Mouse (Mus musculus): ENCODE results near the gene Trim25. TPM values are rescaled to one million over a fixed set of nuclear protein-coding genes. Genes with fewer than 3 reads are reported as not detected.

Gene Trim25
- polyA plus RNA-seq (2021) = 12.9 TPM

- no peaks in the 10 kb centered on the region for H3K27me3 ChIP-seq
- in situ Hi-C loops (cut with MboI; ENCODE audit: low pct_unique_long_range_greater_than_20kb) = no loop called here
- POLR2A ChIA-PET = no interaction called here
- TF ChIP-seq CTCF (IDR thresholded peaks at IDR 0.05) = no peak
- ATAC-seq (peak; percentile 66), DNase-seq (ENCODE audit: low read depth, low spot score) (no peak)
- CTCF ChIA-PET = interaction anchor here (1.1 to 1.4 kb wide), 2 partner anchors 16 to 18 kb away, joined by 3 to 4 read pairs; no protein-coding TSS in a partner anchor
Measured at GRCm38 (mm10) chr11:88998974-88999722, at the start of gene Trim25. TSS of gene Trim25 (plus strand) at chr11:88999376.

DNA sequence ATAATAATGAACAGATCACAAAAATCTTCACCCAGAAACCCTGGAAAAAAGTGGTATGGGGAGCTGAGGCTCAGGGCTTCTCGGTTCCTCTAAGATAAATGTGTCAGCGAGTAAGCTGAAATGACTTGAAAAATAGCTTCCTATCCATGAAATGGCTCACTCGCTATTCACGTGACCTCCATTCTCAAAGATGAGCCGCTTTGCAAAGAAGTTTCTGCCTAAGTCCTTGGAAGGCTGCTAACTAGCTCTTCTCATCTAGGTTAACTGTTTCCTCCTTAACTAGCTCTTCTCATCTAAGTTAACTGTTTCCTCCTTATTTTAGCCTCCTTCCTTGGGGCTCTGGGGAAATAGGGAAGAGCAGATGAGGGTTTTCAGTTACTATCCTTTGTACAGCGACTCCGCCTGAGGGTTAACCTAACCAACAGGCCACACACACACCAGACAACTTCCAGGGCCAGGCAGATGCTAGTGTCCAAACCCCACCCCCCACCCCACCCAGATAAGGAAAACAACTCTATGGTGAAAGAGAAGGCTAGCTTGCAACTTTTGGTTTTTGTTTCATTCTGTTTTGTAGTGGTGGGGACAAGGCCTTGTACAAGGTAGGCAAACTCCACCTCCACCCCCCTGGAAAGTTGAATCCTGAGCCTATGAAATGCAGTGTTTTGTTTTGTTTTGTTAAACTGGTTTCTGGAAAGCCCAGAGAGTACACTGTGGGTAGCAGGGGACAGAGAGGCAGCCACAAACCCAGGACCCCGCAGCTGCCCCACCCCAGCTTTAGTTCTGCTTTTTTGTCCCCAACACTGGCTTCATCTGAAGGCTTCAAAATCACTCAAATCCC lies 49.2 kb upstream of the Trim25 start:
- ChIA-PET CTCF (no interaction called here), POLR2A (no interaction called here)
- in situ Hi-C loops (cut with MboI; ENCODE audit: low pct_unique_long_range_greater_than_20kb) = loop anchor here (5.0 kb wide), 2 partner anchors 43 to 98 kb away; no protein-coding TSS in a partner anchor
- TF ChIP-seq CTCF (IDR thresholded peaks at IDR 0.05) = no peak
- no peak for ATAC-seq
- no peaks in the 10 kb centered on the region for H3K27me3 ChIP-seq
- DNase-seq (ENCODE audit: low read depth, low spot score) = no peak

GRCm38 (mm10) chr11:88950640-88951250 lies 48.4 kb upstream of the Trim25 start:
- DNase-seq (ENCODE audit: low read depth, low spot score) (no peak), ATAC-seq (no peak)
- in situ Hi-C loops (cut with MboI; ENCODE audit: low pct_unique_long_range_greater_than_20kb) = loop anchor here (5.0 kb wide), 1 partner anchor 43 kb away; no protein-coding TSS in a partner anchor
- no peak for TF ChIP-seq CTCF (IDR thresholded peaks at IDR 0.05)
- ChIA-PET CTCF (no interaction called here), POLR2A (no interaction called here)
- no peaks in the 10 kb centered on the region for H3K27me3 ChIP-seq

GRCm38 (mm10) chr11:88951576-88951975 lies 47.6 kb upstream of the Trim25 start:
- in situ Hi-C loops (cut with MboI; ENCODE audit: low pct_unique_long_range_greater_than_20kb) = loop anchor here (5.0 kb wide), 1 partner anchor 44 kb away; no protein-coding TSS in a partner anchor
- POLR2A ChIA-PET = no interaction called here
- no peaks in the 10 kb centered on the region for H3K27me3 ChIP-seq
- no peak for DNase-seq (ENCODE audit: low read depth, low spot score)
- TF ChIP-seq CTCF (IDR thresholded peaks at IDR 0.05) = no peak
- no peak for ATAC-seq
- CTCF ChIA-PET = no interaction called here

DNA sequence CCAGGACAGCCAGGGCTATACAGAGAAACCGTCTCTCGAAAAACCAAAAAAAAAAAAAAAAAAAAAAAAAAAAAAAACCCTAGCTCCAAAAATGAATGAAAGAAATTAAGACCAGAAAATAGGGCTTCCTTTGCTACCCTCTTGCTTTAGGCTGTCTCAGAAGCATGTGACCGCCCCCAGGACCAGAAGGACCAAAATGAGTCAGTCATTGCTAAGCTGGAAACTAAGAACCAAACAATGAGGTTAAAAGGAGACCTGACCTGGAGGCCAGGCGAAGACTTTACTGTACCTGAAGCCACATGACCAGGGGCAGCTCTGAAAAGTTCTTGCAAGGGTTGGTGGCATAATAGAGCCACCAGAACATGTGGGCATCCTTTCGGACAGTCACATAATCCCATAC lies 47.1 kb upstream of the Trim25 start:
- no peak for TF ChIP-seq CTCF (IDR thresholded peaks at IDR 0.05)
- ChIA-PET POLR2A (interaction anchor here (0.6 kb wide), 1 partner anchor 26 kb away, joined by 9 read pairs; no protein-coding TSS in a partner anchor), CTCF (no interaction called here)
- ATAC-seq = no peak
- DNase-seq (ENCODE audit: low read depth, low spot score) = no peak
- no peaks in the 10 kb centered on the region for H3K27me3 ChIP-seq
- in situ Hi-C loops (cut with MboI; ENCODE audit: low pct_unique_long_range_greater_than_20kb) = loop anchor here (5.0 kb wide), 1 partner anchor 45 kb away; no protein-coding TSS in a partner anchor

GRCm38 (mm10) chr11:88953582-88953981 lies 45.6 kb upstream of the Trim25 start:
- ChIA-PET POLR2A (interaction anchor here (0.8 to 1.1 kb wide), 2 partner anchors 11 to 43 kb away, joined by 3 read pairs; no protein-coding TSS in a partner anchor), CTCF (interaction anchor here (1.0 to 1.6 kb wide), 2 partner anchors 24 to 105 kb away, joined by 4 read pairs; no protein-coding TSS in a partner anchor)
- no peak for TF ChIP-seq CTCF (IDR thresholded peaks at IDR 0.05)
- no peaks in the 10 kb centered on the region for H3K27me3 ChIP-seq
- ATAC-seq (no peak), DNase-seq (ENCODE audit: low read depth, low spot score) (no peak)
- in situ Hi-C loops (cut with MboI; ENCODE audit: low pct_unique_long_range_greater_than_20kb) = loop anchor here (5.0 kb wide), 1 partner anchor 46 kb away; no protein-coding TSS in a partner anchor

- DNase-seq (ENCODE audit: low read depth, low spot score) (no peak), ATAC-seq (peak; percentile 77)
- no peak for TF ChIP-seq CTCF (IDR thresholded peaks at IDR 0.05)
- in situ Hi-C loops (cut with MboI; ENCODE audit: low pct_unique_long_range_greater_than_20kb) = loop anchor here (5.0 kb wide), 1 partner anchor 48 kb away; no protein-coding TSS in a partner anchor
- POLR2A ChIA-PET = interaction anchor here (0.6 to 1.6 kb wide), 4 partner anchors 12 to 106 kb away, joined by 4 read pairs; no protein-coding TSS in a partner anchor
- no peaks in the 10 kb centered on the region for H3K27me3 ChIP-seq
- CTCF ChIA-PET = interaction anchor here (0.8 to 2.9 kb wide), 6 partner anchors 12 to 50 kb away, joined by 3 to 9 read pairs (median 4); no protein-coding TSS in a partner anchor
Measured at GRCm38 (mm10) chr11:88954803-88955202, 44.4 kb upstream of the Trim25 start.

DNA sequence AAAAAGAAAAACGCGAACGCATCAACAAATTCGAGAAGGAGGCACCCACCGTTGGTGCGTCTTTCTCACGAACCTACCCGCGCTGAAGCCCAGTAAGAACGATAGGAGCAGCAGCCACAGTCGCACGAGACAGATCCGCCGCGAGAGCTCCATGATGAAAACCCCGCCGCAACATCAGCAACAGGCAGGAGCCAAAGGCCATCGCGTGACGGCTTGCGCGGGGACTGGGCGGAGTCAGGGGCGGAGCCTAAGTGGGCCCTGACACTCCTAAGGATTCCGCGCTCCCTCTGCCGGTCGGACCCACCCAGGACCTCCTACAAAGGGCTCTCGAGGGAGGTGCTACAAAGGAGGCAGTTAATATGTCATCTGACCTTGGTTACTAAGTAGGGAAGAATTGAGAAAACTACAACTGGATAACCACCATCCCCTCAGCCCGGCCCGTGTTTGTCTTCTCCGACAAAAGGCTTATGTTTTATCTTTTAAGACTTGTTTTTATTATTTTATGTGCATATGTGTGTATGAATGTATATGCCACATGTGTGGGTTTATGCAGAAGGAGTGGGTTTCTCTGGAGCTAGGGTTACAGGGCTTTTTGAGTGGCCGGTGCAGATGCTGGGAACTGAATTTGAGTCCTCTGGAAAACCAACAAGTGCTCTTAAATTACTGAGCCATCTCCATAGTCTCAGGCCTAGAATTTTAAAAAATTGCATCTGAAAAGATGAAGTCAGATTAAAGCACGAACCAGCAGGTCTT lies 43.8 kb upstream of the Trim25 start, which contains the start of gene Scpep1:
Gene Scpep1, minus strand, starts transcription at position 249 of the 753 bp plus-strand sequence.
- TF ChIP-seq CTCF (IDR thresholded peaks at IDR 0.05) = peak; percentile 66
- in situ Hi-C loops (cut with MboI; ENCODE audit: low pct_unique_long_range_greater_than_20kb) = no loop called here
- DNase-seq (ENCODE audit: low read depth, low spot score) = peak; percentile 82
- H3K27me3 ChIP-seq = no peaks in the 10 kb centered on the region
- peak; percentile 98 for ATAC-seq
- ChIA-PET POLR2A (interaction anchor here (0.6 to 1.6 kb wide), 5 partner anchors 10 to 107 kb away, joined by 3 to 4 read pairs (median 4); no protein-coding TSS in a partner anchor), CTCF (interaction anchor here (0.8 to 2.9 kb wide), 7 partner anchors 12 to 107 kb away, joined by 3 to 9 read pairs (median 4); no protein-coding TSS in a partner anchor)

DNA sequence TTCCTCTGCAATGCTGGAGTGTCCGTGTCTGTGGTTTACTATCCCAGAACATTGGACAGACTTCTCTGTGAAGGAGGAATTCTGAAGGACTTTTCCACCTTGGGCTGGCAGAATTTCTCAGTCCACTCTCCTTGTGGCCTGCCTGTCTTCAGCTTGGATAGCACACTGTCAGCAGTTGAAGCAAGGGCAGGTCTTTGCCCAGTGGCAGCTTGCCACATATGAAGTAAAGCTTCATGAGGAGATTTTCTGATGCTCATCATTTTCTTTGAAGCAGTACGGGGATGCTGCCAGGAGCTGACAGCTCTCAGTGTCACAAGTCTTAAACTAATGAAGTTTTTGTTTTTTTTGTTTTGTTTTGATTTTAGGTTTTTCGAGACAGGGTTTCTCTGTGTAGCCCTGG lies 40.3 kb upstream of the Trim25 start:
- in situ Hi-C loops (cut with MboI; ENCODE audit: low pct_unique_long_range_greater_than_20kb) = no loop called here
- TF ChIP-seq CTCF (IDR thresholded peaks at IDR 0.05) = no peak
- ATAC-seq (no peak), DNase-seq (ENCODE audit: low read depth, low spot score) (no peak)
- no peaks in the 10 kb centered on the region for H3K27me3 ChIP-seq
- ChIA-PET POLR2A (interaction anchor here (0.9 kb wide), 1 partner anchor 22 kb away, joined by 4 read pairs; no protein-coding TSS in a partner anchor), CTCF (interaction anchor here (1.5 kb wide), 1 partner anchor 20 kb away, joined by 3 read pairs; no protein-coding TSS in a partner anchor)

All from Patski (cell line).